Mouse (Mus musculus) liver, embryonic 13.5 days (tissue): Measurements from ENCODE around the gene March2. TPM values are rescaled to one million over a fixed set of nuclear protein-coding genes. Genes with fewer than 3 reads are reported as not detected.
A peak's percentile ranks its signal among the peaks of the same experiment; 100 is the strongest.

Source experiments
- ATAC-seq: fragments of 200-750 bp; cut with Nextera tagmentation; 2 replicates; pipeline ENCODE4 v1.8.0; 2017; ENCODE audit warnings: low read depth, mild to moderate bottlenecking, moderate number of reproducible peaks, moderate library complexity
- DNase-seq: peaks from one replicate; pipeline ENCODE4 v3.0.0; 2022
- H3K27ac ChIP-seq: fragments of 300-500 bp; sonication (generic); 2 replicates; pipeline ENCODE4 v1.5.1; 2015; ENCODE audit warnings: moderate library complexity, mild to moderate bottlenecking, inconsistent platforms
- H3K27me3 ChIP-seq: fragments of 300-500 bp; sonication (generic); 2 replicates; pipeline ENCODE4 v1.6.1; 2015; ENCODE audit warnings: mild to moderate bottlenecking, inconsistent platforms
- H3K36me3 ChIP-seq: fragments of 300-500 bp; sonication (generic); 2 replicates; pipeline ENCODE4 v1.6.1; 2015; ENCODE audit warnings: mild to moderate bottlenecking, inconsistent platforms
- H3K4me1 ChIP-seq: fragments of 300-500 bp; sonication (generic); replicated peaks from 2 replicates; pipeline ENCODE4 v1.6.1; 2015; ENCODE audit warnings: inconsistent platforms
- H3K4me2 ChIP-seq: fragments of 300-500 bp; sonication (generic); 2 replicates; pipeline ENCODE4 v1.6.1; 2015; ENCODE audit warnings: inconsistent platforms, mild to moderate bottlenecking, moderate library complexity
- H3K4me3 ChIP-seq: fragments of 300-500 bp; sonication (generic); replicated peaks from 2 replicates; pipeline ENCODE4 v1.5.1; 2015; ENCODE audit warnings: mild to moderate bottlenecking, inconsistent platforms
- H3K9ac ChIP-seq: fragments of 300-500 bp; sonication (generic); 2 replicates; pipeline ENCODE4 v1.6.1; 2015; ENCODE audit warnings: mild to moderate bottlenecking, inconsistent platforms
- H3K9me3 ChIP-seq: fragments of 300-500 bp; sonication (generic); replicated peaks from 2 replicates; pipeline ENCODE4 v1.6.1; 2016; ENCODE audit warnings: inconsistent platforms
- WGBS: fragments of 180-500 bp; shearing (Covaris S2); methylation state at CpG from one replicate; pipeline ENCODE4 v1.1.7; 2015; ENCODE audit not compliant: insufficient replicate concordance; 5-methylcytosine and 5-hydroxymethylcytosine counted together
- polyA plus RNA-seq: library from polyadenylated mRNA; unstranded; fragments of >200 nt; fragmentation: Nextera tagmentation; extraction: Ambion mirVana; gene quantifications from 2 replicates; pipeline ENCODE4 v1.2.1, GENCODE M21; 2015

March2 gene
- polyA plus RNA-seq, 1 experiment from 2014 or later: 231 TPM

GRCm38 (mm10) chr17:33717246-33717645 lies 1.2 kb downstream of the March2 start:
- H3K4me1 ChIP-seq: peaks cover 59% of the 10 kb centered on the region
- DNase-seq: no peak
- H3K4me3 ChIP-seq: peak overlapping the region; percentile 93
- 89% methylated on average over 1 of the region's 1 CpGs for WGBS
- H3K4me2 ChIP-seq: peak overlapping the region; percentile 71
- no peaks in the 10 kb centered on the region for H3K9me3 ChIP-seq
- H3K27ac ChIP-seq: peak overlapping the region; percentile 97
- no peaks in the 10 kb centered on the region for H3K27me3 ChIP-seq
- H3K36me3 ChIP-seq: peaks cover 20% of the 10 kb centered on the region
- no peak for ATAC-seq
- peak overlapping the region; percentile 96 for H3K9ac ChIP-seq

GRCm38 (mm10) chr17:33714779-33715178 lies 3.7 kb downstream of the March2 start:
- peak overlapping the region; percentile 71 for H3K4me2 ChIP-seq
- peak; percentile 63 for ATAC-seq

DNA sequence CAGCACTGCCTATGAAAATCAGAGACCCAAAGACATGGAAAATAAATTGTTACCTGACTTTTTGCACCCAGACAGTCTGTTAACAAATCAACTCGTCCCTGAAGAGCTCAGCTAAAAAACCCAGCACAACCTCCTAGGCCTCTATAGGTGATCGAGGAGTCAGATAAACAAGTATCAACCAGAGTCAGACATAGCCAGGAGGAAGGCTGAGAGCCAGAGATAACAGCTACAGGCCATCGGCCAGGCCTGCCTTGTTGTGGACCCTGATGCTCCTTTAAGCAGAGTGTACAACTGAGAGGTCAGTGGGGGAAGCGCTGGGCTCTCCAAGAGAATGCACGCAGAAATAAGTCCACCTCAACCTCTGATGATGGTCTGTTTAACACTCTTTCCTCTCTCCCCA lies 5.2 kb downstream of the March2 start:
- H3K4me2 ChIP-seq: peak overlapping the region; percentile 71
- peak overlapping the region; percentile 65 for H3K4me3 ChIP-seq
- H3K4me1 ChIP-seq: peaks cover 83% of the 10 kb centered on the region
- H3K9ac ChIP-seq: peak overlapping the region; percentile 96
- ATAC-seq (peak; percentile 92), DNase-seq (peak; percentile 86)
- 17% methylated on average over 5 of the region's 5 CpGs for WGBS
- H3K36me3 ChIP-seq: peaks cover 59% of the 10 kb centered on the region
- H3K27ac ChIP-seq: peak overlapping the region; percentile 97
- H3K9me3 ChIP-seq: peaks cover 11% of the 10 kb centered on the region
- no peaks in the 10 kb centered on the region for H3K27me3 ChIP-seq

More at GRCm38 (mm10) chr17:33714779-33715178, 3.7 kb downstream of the March2 start:
- Histone ChIP-seq H3K9ac (peak overlapping the region; percentile 96), H3K4me1 (peaks cover 82% of the 10 kb centered on the region), H3K27ac (peak overlapping the region; percentile 97), H3K36me3 (peaks cover 44% of the 10 kb centered on the region), H3K27me3 (no peaks in the 10 kb centered on the region), H3K9me3 (peaks cover 11% of the 10 kb centered on the region), H3K4me3 (peak overlapping the region; percentile 65)
- DNase-seq: peak; percentile 68
- 16% methylated on average over 1 of the region's 1 CpGs for WGBS

DNA sequence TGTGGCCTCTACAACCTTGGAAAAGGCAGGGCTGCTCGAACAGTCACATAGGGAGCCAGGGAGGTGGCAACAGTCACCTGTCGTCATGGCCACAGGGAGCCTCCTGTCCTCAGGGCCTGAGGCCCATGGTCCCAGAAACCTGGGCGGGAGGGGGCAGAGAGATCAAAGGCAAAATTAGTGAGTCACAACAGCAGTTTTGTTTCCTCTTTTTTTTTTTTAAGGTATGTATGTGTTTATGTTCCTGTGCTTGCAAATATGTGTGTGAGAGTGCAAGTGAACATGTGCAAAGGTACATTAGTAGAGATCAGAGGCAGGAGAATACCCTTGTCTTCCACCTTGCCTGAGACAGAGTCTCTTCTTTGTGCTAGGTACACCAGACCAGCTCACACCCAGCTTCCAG lies 8.6 kb downstream of the March2 start:
- Histone ChIP-seq H3K4me2 (0 out of 2 replicates have a peak overlapping the region, but pooled peaks have one; percentile 4), H3K36me3 (peaks cover 75% of the 10 kb centered on the region), H3K27ac (peak overlapping the region; percentile 72), H3K4me1 (peaks cover 55% of the 10 kb centered on the region), H3K9ac (0 out of 2 replicates have a peak overlapping the region, but pooled peaks have one; percentile 16), H3K9me3 (peaks cover 11% of the 10 kb centered on the region), H3K4me3 (peak overlapping the region; percentile 9; the same call in 1 of the 2 replicates), H3K27me3 (no peaks in the 10 kb centered on the region)
- no peak for DNase-seq
- ATAC-seq: no peak
- 72% methylated on average over 3 of the region's 3 CpGs for WGBS

GRCm38 (mm10) chr17:33703091-33703490 lies 15.4 kb downstream of the March2 start:
- H3K27ac ChIP-seq: no peak overlapping the region
- DNase-seq: no peak

DNA sequence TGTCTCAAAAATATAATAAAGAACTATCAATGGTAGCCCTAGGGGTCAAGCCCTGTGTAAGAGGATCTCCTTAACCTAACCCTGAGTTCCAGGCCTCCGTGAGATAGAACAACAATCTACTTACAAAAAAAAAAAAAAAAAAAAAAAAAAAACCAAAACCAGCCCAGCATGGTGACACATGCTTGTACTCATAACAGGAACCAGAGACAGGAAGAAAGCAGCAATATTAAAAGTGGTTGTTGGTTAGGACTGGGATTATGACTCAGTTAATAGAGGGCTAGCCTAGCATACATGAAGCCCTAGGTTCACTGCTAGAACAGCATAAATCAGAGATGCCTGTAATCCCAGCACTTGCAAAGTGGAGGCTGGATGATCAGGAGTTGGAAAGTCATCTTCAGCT lies 16.3 kb downstream of the March2 start:
- H3K9ac ChIP-seq: no peak overlapping the region
- H3K4me3 ChIP-seq: no peak overlapping the region
- DNase-seq (no peak), ATAC-seq (no peak)
- no peaks in the 10 kb centered on the region for H3K9me3 ChIP-seq
- no peaks in the 10 kb centered on the region; the same call in 1 of the 2 replicates for H3K4me1 ChIP-seq
- H3K27me3 ChIP-seq: no peaks in the 10 kb centered on the region
- no peak overlapping the region for H3K27ac ChIP-seq
- peaks cover 97% of the 10 kb centered on the region for H3K36me3 ChIP-seq
- no peak overlapping the region for H3K4me2 ChIP-seq
- WGBS: 75% methylated on average over 1 of the region's 1 CpGs

More at GRCm38 (mm10) chr17:33703091-33703490, 15.4 kb downstream of the March2 start:
- no peaks in the 10 kb centered on the region; the same call in 1 of the 2 replicates for H3K4me1 ChIP-seq
- peaks cover 97% of the 10 kb centered on the region for H3K36me3 ChIP-seq
- 91% methylated on average over 9 of the region's 9 CpGs for WGBS
- H3K9me3 ChIP-seq: no peaks in the 10 kb centered on the region
- H3K4me3 ChIP-seq: no peak overlapping the region
- no peak for ATAC-seq
- H3K9ac ChIP-seq: no peak overlapping the region
- H3K4me2 ChIP-seq: no peak overlapping the region
- no peaks in the 10 kb centered on the region for H3K27me3 ChIP-seq

- no peaks in the 10 kb centered on the region for H3K9me3 ChIP-seq
- no peaks in the 10 kb centered on the region for H3K4me1 ChIP-seq
- no peaks in the 10 kb centered on the region for H3K27me3 ChIP-seq
- H3K27ac ChIP-seq: no peak overlapping the region
- peaks cover 100% of the 10 kb centered on the region for H3K36me3 ChIP-seq
- H3K4me3 ChIP-seq: no peak overlapping the region
- no peak overlapping the region for H3K9ac ChIP-seq
- 87% methylated on average over 1 of the region's 1 CpGs for WGBS
- H3K4me2 ChIP-seq: no peak overlapping the region
- DNase-seq (no peak), ATAC-seq (no peak)
Observed at GRCm38 (mm10) chr17:33695471-33695870, 23.0 kb downstream of the March2 start.

DNA sequence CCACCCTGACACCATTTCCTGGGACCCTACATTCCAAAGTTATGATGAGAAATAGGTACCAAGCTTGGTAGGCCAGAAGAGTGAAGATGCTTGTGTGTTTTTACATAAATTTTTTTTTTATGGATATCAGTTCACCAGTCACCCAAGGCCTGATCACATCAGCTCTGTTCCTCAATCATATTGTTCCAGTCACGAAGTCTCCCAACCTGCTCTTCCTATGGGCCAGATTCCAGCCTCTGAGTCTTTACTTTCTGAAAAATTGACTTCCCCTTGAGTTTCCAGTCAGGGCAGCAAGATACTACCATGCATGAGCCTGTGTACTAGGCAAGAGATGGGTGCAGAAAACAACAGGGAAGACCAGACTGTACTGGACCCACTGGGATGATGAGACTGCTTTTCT lies 31.7 kb downstream of the March2 start, which contains the start of gene Hnrnpm:
Hnrnpm (minus strand) TSS at position 101 of the 400 bp plus-strand sequence.
- DNase-seq (no peak), ATAC-seq (no peak)
- Histone ChIP-seq H3K4me1 (peaks cover 39% of the 10 kb centered on the region), H3K36me3 (peaks cover 71% of the 10 kb centered on the region), H3K27ac (peak within 1 kb of the TSS; percentile 72), H3K27me3 (no peaks in the 10 kb centered on the region), H3K4me2 (peak within 1 kb of the TSS; percentile 95), H3K9ac (peak within 1 kb of the TSS; percentile 62), H3K4me3 (peak within 1 kb of the TSS; percentile 77), H3K9me3 (no peaks in the 10 kb centered on the region)
- 75% methylated on average over 1 of the region's 1 CpGs for WGBS

GRCm38 (mm10) chr17:33685249-33685653 lies 33.2 kb downstream of the March2 start:
- Histone ChIP-seq H3K4me2 (peak overlapping the region; percentile 95), H3K36me3 (peaks cover 56% of the 10 kb centered on the region), H3K4me1 (peaks cover 51% of the 10 kb centered on the region), H3K9me3 (no peaks in the 10 kb centered on the region), H3K27me3 (no peaks in the 10 kb centered on the region), H3K9ac (peak overlapping the region; percentile 92), H3K27ac (peak overlapping the region; percentile 89), H3K4me3 (peak overlapping the region; percentile 77)
- under 1% methylated on average over 42 of the region's 42 CpGs for WGBS
- DNase-seq (peak; percentile 97), ATAC-seq (peak; percentile 94)

GRCm38 (mm10) chr17:33684671-33685231 lies 33.7 kb downstream of the March2 start:
- ATAC-seq: peak; percentile 71
- DNase-seq: peak; percentile 66
- Histone ChIP-seq H3K9me3 (no peaks in the 10 kb centered on the region), H3K4me2 (peak overlapping the region; percentile 95), H3K27me3 (no peaks in the 10 kb centered on the region), H3K4me1 (peaks cover 53% of the 10 kb centered on the region), H3K36me3 (peaks cover 51% of the 10 kb centered on the region), H3K27ac (peak overlapping the region; percentile 89), H3K9ac (peak overlapping the region; percentile 92), H3K4me3 (peak overlapping the region; percentile 77)
- WGBS: under 1% methylated on average over 44 of the region's 44 CpGs

DNA sequence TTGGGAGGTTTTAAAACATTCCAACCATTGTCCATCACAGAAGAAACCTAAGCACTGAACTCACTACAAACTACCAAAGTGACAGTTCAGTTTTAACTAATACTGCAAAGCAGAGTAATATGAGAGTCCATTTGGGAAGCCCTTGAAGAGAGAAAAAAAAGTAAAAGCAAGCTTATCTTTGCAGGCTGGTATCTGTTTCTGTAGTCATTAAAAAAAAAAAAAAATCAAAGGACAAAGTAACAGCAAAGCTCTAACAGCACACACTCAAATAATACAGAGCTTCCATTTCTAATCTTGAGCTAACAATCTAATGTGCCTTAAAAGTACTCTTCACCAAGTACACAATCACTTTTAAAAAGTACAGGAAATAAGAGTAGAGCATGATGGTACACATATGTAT lies 36.7 kb downstream of the March2 start:
- Histone ChIP-seq H3K4me1 (peaks cover 77% of the 10 kb centered on the region), H3K27me3 (no peaks in the 10 kb centered on the region), H3K36me3 (peaks cover 41% of the 10 kb centered on the region), H3K4me2 (peak overlapping the region; percentile 95), H3K9me3 (no peaks in the 10 kb centered on the region), H3K9ac (no peak overlapping the region; the same call in 1 of the 2 replicates), H3K27ac (no peak overlapping the region), H3K4me3 (no peak overlapping the region)
- ATAC-seq: no peak
- no peak for DNase-seq

DNA sequence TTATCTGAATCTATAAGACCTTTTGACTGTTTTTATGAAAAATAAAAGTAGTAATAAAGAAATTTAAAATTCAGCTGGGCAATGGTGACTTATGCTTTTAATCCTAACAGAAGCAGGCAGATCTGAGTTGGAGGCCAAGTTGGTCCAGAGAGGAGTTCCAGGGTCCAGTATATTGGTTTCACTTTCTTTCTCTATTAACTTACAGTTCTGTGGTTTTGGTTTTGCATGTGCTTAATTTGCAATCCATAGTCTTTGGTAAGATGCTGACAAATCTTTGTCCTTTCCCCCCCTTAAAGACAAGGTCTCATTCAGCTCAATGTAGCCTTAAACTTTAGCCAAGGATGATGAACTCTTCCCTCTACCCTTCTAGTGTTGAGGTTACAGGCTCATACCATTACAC lies 39.7 kb downstream of the March2 start:
- H3K4me3 ChIP-seq: no peak overlapping the region
- H3K27me3 ChIP-seq: no peaks in the 10 kb centered on the region
- no peak for DNase-seq
- H3K4me1 ChIP-seq: peaks cover 82% of the 10 kb centered on the region
- H3K9me3 ChIP-seq: no peaks in the 10 kb centered on the region
- ATAC-seq: no peak
- H3K9ac ChIP-seq: no peak overlapping the region
- H3K27ac ChIP-seq: no peak overlapping the region
- H3K4me2 ChIP-seq: no peak overlapping the region
- H3K36me3 ChIP-seq: peaks cover 46% of the 10 kb centered on the region
